Mouse (Mus musculus) limb, embryonic 13.5 days (tissue): Measurements from ENCODE around the gene Gm49396. TPM values are rescaled to one million over a fixed set of nuclear protein-coding genes. Genes with fewer than 3 reads are reported as not detected.
A peak's percentile ranks its signal among the peaks of the same experiment; 100 is the strongest.

Experiments
- ATAC-seq: fragments of 200-750 bp; cut with Nextera tagmentation; 2 replicates; pipeline ENCODE4 v1.8.0; 2017; ENCODE audit warnings: low read depth, moderate number of reproducible peaks, moderate TSS enrichment; ENCODE audit not compliant: low FRiP score
- H3K27ac ChIP-seq: fragments of 300-500 bp; sonication (generic); 2 replicates; pipeline ENCODE4 v1.5.1; 2015; ENCODE audit warnings: inconsistent platforms, mild to moderate bottlenecking, moderate library complexity
- H3K27me3 ChIP-seq: fragments of 300-500 bp; sonication (generic); 2 replicates; pipeline ENCODE4 v1.6.1; 2015; ENCODE audit warnings: mild to moderate bottlenecking, inconsistent platforms
- H3K36me3 ChIP-seq: fragments of 300-500 bp; sonication (generic); 2 replicates; pipeline ENCODE4 v1.6.1; 2015; ENCODE audit warnings: inconsistent platforms, mild to moderate bottlenecking, moderate library complexity
- H3K4me1 ChIP-seq: fragments of 300-500 bp; sonication (generic); 2 replicates; pipeline ENCODE4 v1.6.1; 2015; ENCODE audit warnings: inconsistent platforms
- H3K4me2 ChIP-seq: fragments of 300-500 bp; sonication (generic); replicated peaks from 2 replicates; pipeline ENCODE4 v1.6.1; 2015; ENCODE audit warnings: inconsistent platforms, mild to moderate bottlenecking, moderate library complexity
- H3K4me3 ChIP-seq: fragments of 300-500 bp; sonication (generic); 2 replicates; pipeline ENCODE4 v1.5.1; 2015; ENCODE audit warnings: moderate library complexity, mild to moderate bottlenecking, inconsistent platforms
- H3K9ac ChIP-seq: fragments of 300-500 bp; sonication (generic); 2 replicates; pipeline ENCODE4 v1.6.1; 2015; ENCODE audit warnings: mild to moderate bottlenecking, inconsistent platforms
- H3K9me3 ChIP-seq: fragments of 300-500 bp; sonication (generic); 2 replicates; pipeline ENCODE4 v1.6.1; 2016; ENCODE audit warnings: inconsistent platforms
- WGBS: fragments of 180-500 bp; shearing (Covaris S2); methylation state at CpG from one replicate; pipeline ENCODE4 v1.1.7; 2015; 5-methylcytosine and 5-hydroxymethylcytosine counted together
- polyA plus RNA-seq: library from polyadenylated mRNA; unstranded; fragments of >200 nt; fragmentation: Nextera tagmentation; extraction: Ambion mirVana; gene quantifications from 2 replicates; pipeline ENCODE4 v1.2.1, GENCODE M21; 2015

Gene Gm49396
- polyA plus RNA-seq, 1 experiment from 2014 or later = 14.1 TPM

DNA sequence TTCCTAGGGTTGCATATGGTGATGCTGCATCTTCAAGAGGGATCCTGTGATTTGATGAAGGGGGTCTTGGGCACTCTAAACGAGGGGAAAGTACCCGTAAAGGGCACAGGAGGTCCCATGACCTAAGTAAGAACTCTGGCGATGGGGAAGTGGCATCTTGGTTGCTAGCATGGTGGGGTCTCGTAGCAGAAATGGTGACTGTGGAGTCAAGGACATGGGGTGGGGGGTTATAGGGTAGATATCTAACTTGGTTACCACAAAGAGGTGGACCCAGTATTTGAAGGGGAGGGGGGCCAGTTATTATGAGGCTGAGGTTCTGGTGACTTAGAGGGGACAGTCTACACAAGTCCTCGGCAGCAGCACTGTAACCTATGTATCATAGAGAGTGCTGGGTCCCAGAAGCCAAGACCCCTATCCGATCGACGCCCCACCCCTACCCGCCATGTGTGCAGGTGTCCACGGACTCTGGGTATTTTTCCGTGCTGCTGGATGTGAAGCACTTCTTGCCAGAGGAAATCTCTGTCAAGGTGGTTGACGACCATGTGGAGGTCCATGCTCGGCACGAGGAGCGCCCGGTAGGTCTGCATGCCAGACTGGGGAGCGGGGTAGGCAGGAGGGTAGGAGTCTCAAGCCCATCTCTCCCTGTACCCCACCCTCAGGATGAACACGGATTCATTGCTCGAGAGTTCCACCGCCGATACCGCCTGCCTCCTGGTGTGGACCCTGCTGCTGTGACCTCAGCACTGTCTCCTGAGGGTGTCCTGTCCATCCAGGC, 9.1 kb upstream of the Gm49396 start:
- Histone ChIP-seq H3K4me1 (peaks cover 36% of the 10 kb centered on the region), H3K9me3 (no peaks in the 10 kb centered on the region)

DNA sequence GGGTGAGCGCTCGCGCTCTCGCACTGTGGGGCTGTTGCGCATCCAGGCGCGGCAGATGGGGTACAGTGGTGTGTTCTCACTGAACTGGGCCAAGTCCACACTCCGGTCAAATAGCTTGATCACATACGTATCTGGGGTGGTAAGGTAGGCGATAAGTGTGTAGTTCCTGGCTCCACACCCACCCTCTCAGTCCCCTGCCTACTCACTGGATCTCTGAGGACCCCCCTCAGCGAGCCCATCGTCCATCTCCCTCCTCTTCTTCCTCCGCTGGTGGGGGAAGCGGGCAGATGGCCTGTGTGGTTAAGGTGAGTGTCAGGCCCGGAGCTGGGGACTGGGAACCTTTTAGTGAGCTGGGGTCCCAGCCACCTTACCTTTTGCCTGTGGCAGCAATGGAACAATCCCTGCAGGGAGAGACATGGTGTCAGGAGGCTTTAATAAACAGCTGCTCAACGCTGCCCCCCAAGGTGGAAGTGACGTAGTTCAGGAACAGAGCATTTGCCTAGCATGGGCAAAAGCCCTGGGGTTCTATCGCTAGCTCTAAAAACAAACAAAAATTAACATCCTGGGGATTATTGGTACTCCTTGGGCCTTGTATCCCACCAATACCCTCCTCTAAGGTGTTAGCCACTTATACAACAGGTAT, 6.1 kb upstream of the Gm49396 start:
- no peak overlapping the region for H3K4me3 ChIP-seq

More for the DNA sequence above, 9.1 kb upstream of the Gm49396 start:
- H3K9ac ChIP-seq = peak overlapping the region; percentile 77
- WGBS = 84% methylated on average over 22 of the region's 22 CpGs
- no peaks in the 10 kb centered on the region for H3K27me3 ChIP-seq
- H3K36me3 ChIP-seq = peaks cover 42% of the 10 kb centered on the region
- peak overlapping the region; percentile 94 for H3K4me2 ChIP-seq
- peak overlapping the region; percentile 68 for H3K4me3 ChIP-seq
- no peak for ATAC-seq
- H3K27ac ChIP-seq = peak overlapping the region; percentile 95; the same call in 1 of the 2 replicates

DNA sequence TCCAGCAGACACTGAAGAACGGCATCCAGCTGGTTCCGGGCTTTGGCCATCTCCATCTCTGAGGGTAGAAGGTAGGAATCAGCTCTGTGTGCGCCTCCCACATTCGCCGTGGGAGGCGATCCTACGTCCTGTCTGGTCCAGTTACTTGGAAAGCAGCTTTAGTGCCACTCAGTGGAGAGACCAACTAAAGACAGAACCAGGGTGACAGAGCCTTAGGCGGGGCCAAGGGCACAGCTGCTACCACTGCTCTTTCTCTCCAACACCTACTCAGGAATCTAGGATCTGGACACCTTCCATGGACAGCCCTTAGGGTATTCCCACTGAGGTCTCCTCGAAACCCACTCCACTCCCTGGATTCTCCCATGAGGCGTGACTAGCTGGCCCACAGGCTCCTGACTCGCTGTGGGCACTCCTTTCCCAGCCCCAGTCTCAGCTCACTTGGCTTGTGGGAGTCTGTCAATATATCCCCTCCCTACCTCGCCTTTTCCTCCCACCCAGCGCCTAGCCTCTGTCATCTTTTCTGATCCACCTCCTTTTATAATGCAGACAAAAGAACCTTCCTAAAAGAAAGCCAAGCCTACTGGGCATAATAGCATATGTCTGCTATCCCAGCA, 5.1 kb upstream of the Gm49396 start:
- Histone ChIP-seq H3K9me3 (no peaks in the 10 kb centered on the region), H3K27ac (no peak overlapping the region), H3K4me2 (peak overlapping the region; percentile 96), H3K36me3 (peaks cover 36% of the 10 kb centered on the region), H3K4me1 (peaks cover 41% of the 10 kb centered on the region), H3K4me3 (peak overlapping the region; percentile 68), H3K27me3 (no peaks in the 10 kb centered on the region), H3K9ac (peak overlapping the region; percentile 78)
- ATAC-seq = no peak
- 91% methylated on average over 13 of the region's 13 CpGs for WGBS

More for the DNA sequence above, 6.1 kb upstream of the Gm49396 start:
- H3K4me1 ChIP-seq = peaks cover 46% of the 10 kb centered on the region
- H3K4me2 ChIP-seq = no peak overlapping the region
- no peak overlapping the region for H3K9ac ChIP-seq
- H3K27ac ChIP-seq = no peak overlapping the region
- peaks cover 36% of the 10 kb centered on the region for H3K36me3 ChIP-seq
- no peaks in the 10 kb centered on the region for H3K27me3 ChIP-seq
- H3K9me3 ChIP-seq = no peaks in the 10 kb centered on the region
- 93% methylated on average over 18 of the region's 18 CpGs for WGBS
- ATAC-seq = no peak

DNA sequence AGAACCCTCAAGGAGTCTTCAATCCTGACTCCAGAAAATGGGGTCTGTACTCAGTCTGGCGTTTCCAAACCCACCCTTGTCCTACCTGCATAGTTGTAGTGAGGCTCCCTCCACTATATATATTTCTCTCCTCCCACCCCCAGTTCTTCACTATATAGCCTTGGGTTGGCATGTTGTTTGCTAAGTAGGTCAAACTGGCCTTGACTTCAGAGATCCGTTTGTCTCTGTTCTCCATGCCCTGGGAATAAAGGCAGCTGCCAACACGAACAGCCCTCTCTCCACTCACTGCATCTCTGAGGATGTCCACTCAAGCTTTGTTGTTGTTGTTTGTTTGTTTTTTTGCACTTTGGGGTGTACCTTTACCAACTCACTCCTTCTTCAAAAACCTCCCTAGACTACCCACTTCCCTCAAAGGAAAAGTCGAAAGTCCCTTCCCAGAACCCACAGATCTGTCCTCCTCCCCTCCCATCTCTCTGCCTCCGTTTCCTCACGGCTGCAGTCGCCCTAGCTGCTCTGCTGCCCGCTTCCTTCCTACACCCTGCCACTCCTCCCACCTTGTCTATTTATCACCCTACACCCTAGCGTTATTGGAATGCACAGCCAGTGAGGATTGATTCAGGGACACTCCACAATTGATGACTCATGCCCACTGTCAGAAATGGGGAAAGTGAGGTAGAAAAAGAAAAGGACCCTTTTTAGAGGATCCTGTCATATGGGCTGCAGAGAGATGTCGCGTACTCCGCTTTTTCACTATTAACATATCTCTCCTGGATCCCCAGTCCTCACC, 4.3 kb upstream of the Gm49396 start:
- peaks cover 35% of the 10 kb centered on the region for H3K4me1 ChIP-seq
- H3K9me3 ChIP-seq = no peaks in the 10 kb centered on the region
- WGBS = 14% methylated on average over 12 of the region's 12 CpGs
- no peak for ATAC-seq
- peaks cover 36% of the 10 kb centered on the region for H3K36me3 ChIP-seq
- H3K4me2 ChIP-seq = peak overlapping the region; percentile 96
- H3K9ac ChIP-seq = peak overlapping the region; percentile 78
- peak overlapping the region; percentile 68 for H3K4me3 ChIP-seq
- no peak overlapping the region; the same call in 1 of the 2 replicates for H3K27ac ChIP-seq
- H3K27me3 ChIP-seq = no peaks in the 10 kb centered on the region

DNA sequence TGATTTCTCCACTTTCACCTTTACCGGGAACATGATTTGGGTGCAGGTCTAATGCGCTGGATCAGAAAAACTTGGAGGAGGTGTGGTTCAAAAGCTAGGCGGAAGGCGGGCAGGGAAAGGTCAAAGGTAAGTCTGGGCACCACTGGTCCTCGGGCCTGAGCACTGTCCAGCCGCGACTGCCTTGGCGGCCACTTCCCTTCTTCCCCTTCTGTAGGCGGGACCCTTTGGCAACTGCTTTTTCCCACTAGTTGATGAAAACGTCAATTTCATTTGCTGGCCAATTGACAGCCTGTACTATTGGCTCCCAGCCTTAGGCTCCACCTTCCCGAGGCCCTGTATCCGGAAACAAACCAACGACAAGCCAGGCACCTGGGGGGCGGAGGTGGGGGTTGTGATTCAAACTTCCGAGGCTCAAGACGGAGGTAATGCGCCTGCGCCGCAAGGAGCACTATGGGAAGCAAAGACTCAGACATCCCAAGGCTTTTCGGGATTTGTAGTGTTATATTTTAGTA, 3.6 kb upstream of the Gm49396 start, which contains the start of gene Lin37:
Gene Lin37, minus strand, starts transcription at position 396 of the 512 bp plus-strand sequence.
- no peak within 1 kb of the TSS; the same call in 1 of the 2 replicates for H3K27ac ChIP-seq

DNA sequence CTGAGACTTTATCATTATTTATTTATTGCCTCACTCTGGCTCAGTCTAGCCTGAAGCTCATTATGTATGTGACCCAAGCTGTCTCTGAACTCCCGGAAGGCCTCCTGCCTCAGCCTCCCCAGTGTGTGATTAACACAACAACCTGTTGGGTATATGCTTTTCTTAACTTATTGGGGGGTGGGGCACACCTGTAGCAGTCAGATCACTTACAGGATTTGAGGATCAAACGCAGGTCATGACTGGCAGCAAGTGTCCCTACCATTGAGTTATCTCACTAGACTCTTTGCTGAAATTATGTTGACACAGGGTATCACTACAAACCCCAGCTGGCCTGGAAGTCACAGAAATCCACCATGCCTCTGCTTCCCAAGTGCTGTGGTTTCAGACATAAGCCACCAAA, 2.8 kb upstream of the Gm49396 start:
- no peak for ATAC-seq
- Histone ChIP-seq H3K36me3 (peaks cover 27% of the 10 kb centered on the region), H3K4me2 (peak overlapping the region; percentile 96), H3K4me3 (no peak overlapping the region), H3K9me3 (no peaks in the 10 kb centered on the region), H3K27me3 (no peaks in the 10 kb centered on the region), H3K27ac (no peak overlapping the region), H3K9ac (no peak overlapping the region), H3K4me1 (peaks cover 37% of the 10 kb centered on the region)
- WGBS = 62% methylated on average over 2 of the region's 2 CpGs

More for the DNA sequence above, 3.6 kb upstream of the Gm49396 start, which contains the start of gene Lin37:
- Histone ChIP-seq H3K36me3 (peaks cover 30% of the 10 kb centered on the region), H3K27me3 (no peaks in the 10 kb centered on the region), H3K9me3 (no peaks in the 10 kb centered on the region), H3K9ac (peak within 1 kb of the TSS; percentile 78), H3K4me1 (peaks cover 37% of the 10 kb centered on the region), H3K4me3 (peak within 1 kb of the TSS; percentile 68), H3K4me2 (peak within 1 kb of the TSS; percentile 96)
- under 1% methylated on average over 20 of the region's 20 CpGs for WGBS
- peak; percentile 90 for ATAC-seq

DNA sequence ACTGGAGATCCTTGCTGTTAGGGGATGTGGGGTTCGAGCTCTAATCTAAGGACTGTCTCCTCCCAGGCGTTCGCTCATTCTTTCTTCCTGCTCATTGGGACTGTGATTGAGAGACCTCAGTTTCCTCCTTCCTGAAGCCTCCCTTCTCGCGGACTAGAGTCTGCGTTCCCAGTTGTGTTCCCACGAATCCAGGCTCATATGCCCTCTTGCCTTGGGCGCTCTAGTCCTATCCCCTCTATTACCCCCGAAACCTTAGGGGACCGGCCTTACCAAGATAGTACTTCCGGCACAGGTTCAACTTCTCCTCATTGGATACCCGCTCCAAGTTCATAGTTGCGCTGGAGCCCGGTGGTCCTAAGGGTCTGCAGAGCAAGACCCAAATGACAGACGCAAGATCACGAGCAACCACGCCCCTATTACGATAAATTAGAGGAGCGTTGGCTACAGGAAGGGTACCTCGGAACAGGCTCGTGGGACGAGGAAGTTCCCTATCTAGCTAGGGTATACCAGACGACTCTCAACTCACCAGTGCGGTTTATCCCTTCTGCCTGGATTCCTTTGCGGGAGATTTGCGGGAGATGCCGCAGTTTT, 523 bp upstream of the Gm49396 start:
- H3K27me3 ChIP-seq = no peaks in the 10 kb centered on the region
- 1% methylated on average over 27 of the region's 27 CpGs for WGBS
- peak overlapping the region; percentile 81 for H3K9ac ChIP-seq
- peaks cover 37% of the 10 kb centered on the region for H3K4me1 ChIP-seq
- H3K4me3 ChIP-seq = peak overlapping the region; percentile 74
- ATAC-seq = no peak; the same call in 1 of the 2 replicates
- no peaks in the 10 kb centered on the region for H3K9me3 ChIP-seq
- H3K4me2 ChIP-seq = peak overlapping the region; percentile 82
- H3K27ac ChIP-seq = peak overlapping the region; percentile 73; the same call in 1 of the 2 replicates
- H3K36me3 ChIP-seq = peaks cover 28% of the 10 kb centered on the region

DNA sequence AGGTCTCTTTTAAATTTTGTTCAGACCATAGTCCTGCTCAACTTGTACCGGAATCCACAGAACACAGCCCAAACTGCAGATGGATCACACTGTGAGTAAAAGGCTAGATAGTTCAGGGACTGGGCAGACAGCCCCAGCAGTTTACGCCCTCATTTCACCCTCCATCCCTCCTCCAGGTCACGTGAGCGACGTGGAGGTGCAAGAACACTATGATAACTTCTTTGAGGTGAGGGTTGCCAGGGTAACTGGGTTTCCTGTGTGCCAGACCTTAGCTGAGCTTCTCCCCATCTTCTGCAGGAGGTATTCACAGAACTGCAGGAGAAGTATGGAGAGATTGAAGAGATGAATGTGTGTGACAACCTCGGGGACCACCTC, 749 bp downstream of the Gm49396 start:
- Histone ChIP-seq H3K27ac (peak overlapping the region; percentile 97; the same call in 1 of the 2 replicates), H3K4me2 (peak overlapping the region; percentile 82), H3K9me3 (no peaks in the 10 kb centered on the region), H3K4me1 (peaks cover 25% of the 10 kb centered on the region), H3K4me3 (peak overlapping the region; percentile 74), H3K9ac (peak overlapping the region; percentile 81), H3K27me3 (no peaks in the 10 kb centered on the region), H3K36me3 (peaks cover 36% of the 10 kb centered on the region)
- WGBS = 20% methylated on average over 6 of the region's 6 CpGs
- no peak for ATAC-seq

DNA sequence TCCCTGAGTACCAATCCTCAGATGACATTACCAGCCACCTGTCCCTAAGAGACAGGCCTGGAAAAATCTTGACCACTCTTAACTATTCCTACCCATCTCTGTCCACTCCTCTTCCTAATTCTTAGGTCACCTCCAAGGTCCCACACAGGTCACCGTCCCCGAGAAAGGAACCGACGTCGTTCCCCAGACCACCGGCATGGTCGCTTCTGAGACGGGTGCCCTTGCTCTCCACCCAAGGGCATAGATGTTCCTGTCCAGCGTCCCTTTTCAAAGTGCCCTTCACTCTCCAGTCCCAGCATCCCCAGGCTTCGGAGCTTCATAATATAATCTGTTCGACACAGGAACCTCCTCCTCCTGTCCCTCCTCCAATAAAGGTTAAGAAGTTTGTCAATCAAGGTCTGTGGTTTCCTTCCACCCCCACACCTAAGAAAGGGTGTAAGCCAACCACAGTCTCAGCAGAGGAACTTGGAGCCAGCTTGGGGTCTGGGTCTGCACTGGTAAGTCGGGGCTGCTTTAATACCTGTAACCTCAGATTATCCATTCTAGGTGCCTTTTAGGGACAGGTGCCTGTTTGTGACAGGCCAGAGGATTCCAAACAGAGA, 1.9 kb downstream of the Gm49396 start, which contains the start of gene Igflr1:
Gene Igflr1, plus strand, starts transcription at position 458 of the 602 bp plus-strand sequence.
- H3K4me3 ChIP-seq = peak within 1 kb of the TSS; percentile 74; the same call in 1 of the 2 replicates

DNA sequence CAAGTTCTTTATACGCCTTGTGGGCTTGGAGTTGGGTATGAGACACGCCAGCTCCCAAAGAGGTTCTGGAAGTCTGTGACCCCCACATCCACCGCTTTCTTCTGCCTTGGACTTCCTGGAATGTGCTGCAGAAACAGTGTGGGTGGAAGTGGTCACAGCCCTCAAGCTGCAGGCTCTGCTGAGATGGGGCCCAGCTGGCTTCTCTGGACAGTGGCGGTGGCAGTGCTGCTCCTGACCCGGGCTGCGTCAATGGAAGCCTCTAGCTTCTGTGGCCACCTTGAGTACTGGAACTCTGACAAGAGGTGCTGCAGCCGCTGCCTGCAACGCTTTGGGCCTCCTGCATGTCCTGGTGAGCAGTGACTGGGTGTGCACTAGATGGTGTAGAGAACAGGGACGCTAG, 2.9 kb downstream of the Gm49396 start:
- Histone ChIP-seq H3K9me3 (no peaks in the 10 kb centered on the region), H3K36me3 (peaks cover 58% of the 10 kb centered on the region), H3K4me3 (no peak overlapping the region), H3K27ac (no peak overlapping the region), H3K4me1 (peaks cover 16% of the 10 kb centered on the region), H3K27me3 (no peaks in the 10 kb centered on the region), H3K4me2 (no peak overlapping the region), H3K9ac (no peak overlapping the region)
- WGBS = 93% methylated on average over 9 of the region's 9 CpGs
- ATAC-seq = no peak

More for the DNA sequence above, 1.9 kb downstream of the Gm49396 start, which contains the start of gene Igflr1:
- no peaks in the 10 kb centered on the region for H3K9me3 ChIP-seq
- H3K36me3 ChIP-seq = peaks cover 48% of the 10 kb centered on the region
- H3K27ac ChIP-seq = no peak within 1 kb of the TSS; the same call in 1 of the 2 replicates
- no peak for ATAC-seq
- no peak within 1 kb of the TSS for H3K9ac ChIP-seq
- peak within 1 kb of the TSS; percentile 82 for H3K4me2 ChIP-seq
- WGBS = 96% methylated on average over 12 of the region's 12 CpGs
- H3K27me3 ChIP-seq = no peaks in the 10 kb centered on the region
- peaks cover 19% of the 10 kb centered on the region for H3K4me1 ChIP-seq
